Mouse (Mus musculus) cerebellum, adult 2 months (tissue): ENCODE measurements around the gene Tmem169.

Source experiments
- CTCF ChIP-seq: fragments of 200-500 bp; IDR thresholded peaks from 2 replicates; pipeline ENCODE4 v1.5.1; 2011; ENCODE audit warnings: low read depth, mild to moderate bottlenecking, control low read depth, low read length, moderate library complexity, borderline replicate concordance; ENCODE audit not compliant: insufficient read depth
- POLR2A ChIP-seq: fragments of 200-500 bp; IDR thresholded peaks from 2 replicates; pipeline ENCODE4 v1.6.1; 2011; ENCODE audit warnings: low read length, control low read depth, borderline replicate concordance; ENCODE audit not compliant: insufficient read depth

- TF ChIP-seq CTCF (no peak), POLR2A (no peak)
Observed at GRCm38 (mm10) chr1:72288527-72289150, 4.5 kb downstream of the Tmem169 start.
